Mouse (Mus musculus) T-helper 17 cell (primary cell): ENCODE data around the gene Cabp4.

ENCODE experiments used
- in situ Hi-C, 2 experiments: fragments of 300-600 bp; cut with MboI, MseI; formaldehyde crosslinking; loops; 1 replicate in 1 of 2; 2 replicates in 1 of 2; pipeline ENCODE4 v1.15.1; 2025; ENCODE audit warnings: high pct_unique_total_duplicates in 2 of 2

Gene Cabp4

DNA sequence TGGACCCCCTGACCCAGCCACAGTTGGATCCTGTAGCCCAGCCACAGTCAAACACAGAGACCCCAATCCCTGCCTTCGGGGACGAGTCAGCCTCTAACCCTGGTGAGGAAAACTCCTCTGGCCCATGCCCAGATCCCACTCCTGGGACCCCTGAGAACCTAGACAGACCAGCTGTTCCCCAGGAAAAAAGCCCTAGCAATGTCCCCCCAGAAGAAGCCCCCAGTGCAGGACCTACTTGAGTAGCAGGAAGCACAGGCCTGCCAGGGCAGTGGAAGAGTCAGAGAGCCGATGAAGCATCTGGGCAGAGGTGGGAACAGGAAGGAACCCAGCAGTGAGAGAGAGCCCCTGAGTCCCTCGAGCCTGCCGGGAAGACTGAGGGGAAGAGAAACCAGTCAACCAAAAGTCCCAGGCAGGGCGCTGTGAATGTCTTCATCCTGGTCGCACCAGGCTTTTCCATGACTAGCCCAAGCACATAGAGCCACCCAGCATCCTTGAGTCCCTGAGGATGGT, at the start of gene Cabp4:
Cabp4 (minus strand) TSS at position 275 of the 510 bp plus-strand sequence.
- in situ Hi-C loops, result no loop called here

DNA sequence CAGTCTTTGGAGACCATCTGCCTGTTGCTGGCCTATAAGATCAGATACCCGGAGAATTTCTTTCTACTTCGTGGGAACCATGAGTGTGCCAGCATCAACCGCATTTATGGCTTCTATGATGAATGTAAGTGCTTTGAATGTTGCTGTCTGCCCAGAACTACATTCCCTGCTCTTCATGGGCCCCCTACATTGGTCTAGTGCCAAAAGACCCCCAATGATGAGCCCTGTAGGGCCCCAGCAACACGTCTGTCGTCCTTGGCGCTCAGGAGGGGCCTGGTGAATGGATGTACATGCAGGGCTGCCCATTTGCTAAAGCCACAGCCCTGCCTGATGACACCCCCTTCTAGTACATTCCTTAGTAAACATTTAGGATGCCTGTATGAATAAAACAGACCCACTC, 49.3 kb upstream of the Cabp4 start:
- in situ Hi-C loops, result no loop called here

DNA sequence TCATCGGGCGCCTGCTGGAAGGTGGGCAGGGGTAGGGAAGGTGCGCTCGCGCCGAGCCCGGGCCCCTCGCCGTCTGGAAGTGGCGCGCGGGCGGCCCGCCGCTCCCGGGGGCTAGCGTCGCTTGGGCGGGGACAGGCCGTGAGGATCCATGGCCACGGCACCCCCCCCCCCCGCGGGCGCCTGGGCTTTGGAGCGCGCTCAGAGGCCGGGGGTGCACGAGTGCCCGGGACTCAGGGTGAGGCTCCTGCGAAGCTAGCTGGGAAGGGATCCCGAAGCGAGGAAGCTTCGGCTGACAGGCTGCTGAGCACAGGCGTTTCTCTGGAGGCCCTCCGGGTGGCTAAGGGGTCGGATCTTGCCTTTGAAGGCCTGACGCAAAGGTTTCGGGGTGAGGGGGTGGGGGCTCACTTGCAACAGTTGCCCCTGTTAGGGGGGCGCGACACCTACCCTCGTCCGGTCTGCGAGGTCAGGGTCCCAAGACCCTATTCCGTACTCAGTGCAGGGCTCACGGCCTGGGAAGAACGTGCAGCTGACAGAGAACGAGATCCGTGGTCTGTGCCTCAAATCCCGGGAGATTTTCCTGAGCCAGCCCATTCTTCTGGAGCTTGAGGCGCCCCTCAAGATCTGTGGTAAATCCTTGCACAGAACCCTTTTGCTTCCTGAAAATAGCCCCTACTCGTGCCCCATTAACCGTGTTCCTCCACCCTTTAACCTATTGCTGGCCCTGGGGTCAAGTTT, 48.6 kb upstream of the Cabp4 start:
- in situ Hi-C loops, result no loop called here

DNA sequence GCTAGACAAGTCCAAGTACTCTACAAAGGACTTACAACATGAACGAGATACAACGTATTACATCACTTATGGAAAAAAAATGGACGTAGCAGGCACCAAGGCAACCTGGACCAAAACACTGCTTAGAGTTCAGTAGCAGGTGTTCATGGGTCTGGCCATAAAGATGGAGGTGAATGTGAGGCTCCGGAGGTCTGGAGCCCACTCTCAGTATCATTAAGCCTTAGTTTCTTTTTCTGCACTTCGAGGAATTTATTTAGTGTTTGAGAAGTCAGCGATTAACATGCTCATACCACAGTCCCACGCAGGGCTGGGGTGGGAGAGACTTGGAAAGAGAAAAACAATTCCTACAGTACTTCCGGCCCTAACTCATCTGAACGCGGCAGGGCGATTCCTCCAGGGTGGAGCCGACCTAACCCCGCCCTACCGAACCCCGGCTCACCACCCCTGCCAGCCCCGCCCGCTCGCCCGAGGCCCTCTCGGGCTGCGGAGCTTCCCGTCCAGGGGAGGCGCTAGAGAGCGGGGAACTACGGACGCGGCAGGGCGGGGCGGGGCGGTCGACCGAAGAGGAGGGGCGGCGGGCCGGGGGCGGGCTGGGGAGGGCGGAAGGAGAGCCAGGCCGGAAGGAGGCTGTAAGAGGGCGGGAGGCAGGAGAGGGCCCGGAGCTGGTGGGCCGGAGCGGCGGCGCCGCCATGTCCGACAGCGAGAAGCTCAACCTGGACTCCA, 47.9 kb upstream of the Cabp4 start, which contains the start of gene Ppp1ca:
Ppp1ca (plus strand) TSS at position 538 of the 723 bp plus-strand sequence.
- in situ Hi-C loops, result no loop called here

DNA sequence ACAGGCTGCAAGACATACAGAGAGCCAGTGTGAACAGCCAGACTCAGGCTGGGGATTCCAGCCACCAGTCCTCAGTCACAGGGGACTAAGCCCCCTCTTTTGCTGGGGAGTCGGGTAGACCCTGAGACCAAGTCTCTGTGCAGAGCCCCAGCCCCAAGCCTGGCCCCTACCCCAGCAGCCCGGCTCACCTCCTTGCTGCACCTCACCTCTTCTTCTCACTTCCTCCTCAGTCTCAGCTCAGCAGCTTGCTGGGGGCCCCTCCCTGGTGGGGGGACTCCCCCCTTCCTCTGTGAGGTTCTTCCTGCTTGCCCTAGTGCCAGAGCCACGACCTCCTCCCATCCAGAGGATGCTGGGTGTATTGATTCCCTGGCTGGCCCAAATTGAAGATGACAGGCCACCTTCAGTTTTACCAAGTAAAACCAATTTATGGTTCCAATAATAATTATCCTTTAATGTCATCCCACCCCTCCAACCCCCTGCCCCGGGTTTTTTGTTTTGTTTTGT, 47.0 kb upstream of the Cabp4 start, which contains the start of gene Tbc1d10c:
Tbc1d10c (minus strand) TSS at position 454 of the 504 bp plus-strand sequence.
- in situ Hi-C loops, result no loop called here

DNA sequence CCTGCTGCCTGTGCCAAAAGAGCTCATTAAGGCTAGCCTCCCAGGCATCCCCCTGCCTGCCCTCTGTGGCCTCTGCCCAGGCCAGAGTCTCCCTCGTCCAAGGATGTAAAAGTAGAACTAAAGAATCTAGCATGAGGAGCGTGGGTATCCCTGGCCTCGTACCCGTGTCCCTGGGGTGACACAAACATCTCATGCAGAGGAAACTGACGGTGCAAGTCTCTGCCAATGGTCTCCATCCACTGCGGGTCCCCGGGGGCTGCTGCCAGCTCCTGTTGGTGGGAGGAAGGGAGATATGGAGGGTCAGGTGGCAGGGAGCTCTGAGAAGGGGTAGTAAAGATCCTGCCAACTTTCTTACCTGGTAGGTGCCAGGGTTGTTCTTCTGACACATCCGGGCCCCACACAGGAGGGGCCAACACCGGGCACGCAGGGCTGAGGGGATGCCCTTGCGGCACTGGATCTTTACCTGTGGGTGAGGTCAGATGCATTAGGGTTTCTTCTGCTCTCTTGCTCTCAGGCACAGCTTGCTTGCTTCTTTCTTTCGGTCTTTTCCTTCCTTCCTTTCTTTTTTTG, 45.3 kb upstream of the Cabp4 start:
- in situ Hi-C loops, result loop anchor here in 1 of 2 experiments (10.0 kb wide), 1 partner anchor 614 kb away; the partner anchor contains the start of gene Ppp6r3

DNA sequence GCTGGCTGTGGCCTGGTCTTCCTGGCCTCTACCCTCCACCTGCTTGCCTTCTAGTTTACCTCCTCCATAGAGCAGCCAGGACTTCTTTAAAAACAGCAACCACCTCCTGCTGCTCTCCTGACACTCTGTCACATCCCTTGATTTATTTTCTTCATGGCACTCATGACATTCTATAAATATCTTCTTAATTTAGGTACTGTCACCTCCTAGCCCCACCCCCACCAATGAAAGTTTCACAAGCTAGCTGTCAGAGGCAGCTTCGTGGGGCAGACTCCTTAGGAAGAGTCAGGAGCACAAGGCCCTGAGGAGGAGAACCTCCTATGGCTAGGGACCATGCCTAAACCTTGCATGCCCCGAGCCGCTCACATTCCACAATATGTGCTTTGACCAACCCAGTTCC, 43.5 kb upstream of the Cabp4 start:
- in situ Hi-C loops, result loop anchor here in 1 of 2 experiments (10.0 kb wide), 1 partner anchor 613 kb away; the partner anchor contains the start of gene Ppp6r3

DNA sequence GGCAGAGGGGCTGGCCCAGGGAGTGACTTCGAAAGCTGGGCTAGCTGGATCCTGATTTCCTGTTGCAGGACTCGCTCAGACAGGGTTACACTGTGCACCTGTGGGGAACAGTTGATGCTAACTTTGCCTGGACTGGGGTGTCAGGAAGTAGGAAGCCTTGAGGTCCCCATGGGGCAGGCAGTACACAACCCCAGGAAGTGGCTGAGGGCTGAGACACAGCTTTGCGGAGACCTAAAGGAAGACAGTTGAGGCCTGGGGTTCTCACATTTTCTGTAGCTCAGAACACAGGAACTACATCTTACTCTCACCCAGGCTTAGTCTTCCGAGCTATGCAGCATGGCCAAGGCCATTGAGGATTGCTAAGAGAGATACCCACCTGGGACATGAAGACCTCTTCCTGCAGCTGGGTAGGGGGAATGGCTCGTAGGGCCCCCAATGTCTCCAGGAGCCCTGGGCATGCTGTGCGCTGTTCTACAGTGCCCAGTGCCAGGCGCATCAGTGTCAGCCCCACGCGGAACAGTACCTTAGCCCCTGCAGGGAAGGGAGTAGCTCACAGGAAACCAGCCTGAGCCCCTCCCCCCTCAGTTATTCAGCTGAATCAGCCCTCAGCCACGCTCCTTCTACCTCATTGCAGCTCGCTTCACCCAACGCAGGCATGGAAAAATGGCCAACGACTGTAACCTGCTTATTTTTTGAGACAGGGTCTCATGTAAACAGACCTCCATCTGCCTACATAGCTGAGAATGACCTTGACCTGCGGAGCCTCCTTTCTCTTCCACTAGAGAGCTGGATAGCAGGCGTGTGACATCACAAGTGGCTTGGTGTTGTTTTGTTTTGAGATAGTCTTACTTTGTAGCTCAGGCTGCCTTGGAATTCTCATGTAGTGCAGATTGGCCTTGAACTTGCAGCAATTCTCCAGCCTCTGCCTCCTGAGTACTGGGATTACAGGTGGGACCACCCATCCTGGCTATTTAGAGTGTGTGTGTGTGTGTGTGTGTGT, 41.4 kb upstream of the Cabp4 start:
- in situ Hi-C loops, result loop anchor here in 1 of 2 experiments (10.0 kb wide), 1 partner anchor 610 kb away; the partner anchor contains the start of gene Ppp6r3

DNA sequence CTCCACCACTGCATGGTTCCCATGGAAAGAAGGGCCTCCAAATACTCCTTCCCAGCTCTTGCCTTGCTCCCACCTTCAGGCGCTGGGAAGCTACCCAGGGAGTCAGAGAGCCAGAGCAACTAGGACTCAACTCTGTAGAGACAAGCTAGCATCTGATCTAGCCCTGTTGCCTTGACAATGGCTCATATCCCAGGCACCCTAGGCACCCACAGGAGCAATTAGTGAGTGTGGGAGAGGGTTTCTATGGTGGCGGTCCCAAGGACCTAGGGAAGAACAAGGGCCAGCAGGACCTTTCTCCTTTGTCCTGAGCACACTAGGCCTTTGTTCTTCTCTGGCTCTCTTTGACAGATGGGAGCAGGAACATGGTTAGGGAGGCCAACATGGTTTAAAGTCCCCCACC, 39.9 kb upstream of the Cabp4 start:
- in situ Hi-C loops, result loop anchor here in 1 of 2 experiments (10.0 kb wide), 1 partner anchor 609 kb away; the partner anchor contains the start of gene Ppp6r3

DNA sequence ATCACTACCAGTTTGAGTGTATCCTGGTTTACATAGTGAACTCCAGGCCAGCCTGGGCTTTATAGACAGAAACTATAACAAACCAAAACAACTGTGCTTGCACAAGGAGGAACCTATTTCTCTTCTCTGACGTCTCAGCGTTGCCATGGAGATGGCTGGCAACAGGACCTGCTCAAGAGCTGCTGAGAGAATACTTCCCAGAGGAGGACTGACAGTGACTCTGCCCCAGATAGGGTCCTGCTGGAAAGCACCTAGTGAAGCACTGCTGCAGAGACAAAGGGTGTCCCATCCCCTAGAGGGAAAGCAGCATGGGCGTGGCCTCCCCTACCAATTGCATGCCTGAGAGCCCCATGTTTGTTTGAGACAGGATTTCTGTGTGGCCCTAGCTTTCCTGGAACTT, 38.1 kb upstream of the Cabp4 start:
- in situ Hi-C loops, result loop anchor here in 1 of 2 experiments (10.0 kb wide), 1 partner anchor 607 kb away; the partner anchor contains the start of gene Ppp6r3

DNA sequence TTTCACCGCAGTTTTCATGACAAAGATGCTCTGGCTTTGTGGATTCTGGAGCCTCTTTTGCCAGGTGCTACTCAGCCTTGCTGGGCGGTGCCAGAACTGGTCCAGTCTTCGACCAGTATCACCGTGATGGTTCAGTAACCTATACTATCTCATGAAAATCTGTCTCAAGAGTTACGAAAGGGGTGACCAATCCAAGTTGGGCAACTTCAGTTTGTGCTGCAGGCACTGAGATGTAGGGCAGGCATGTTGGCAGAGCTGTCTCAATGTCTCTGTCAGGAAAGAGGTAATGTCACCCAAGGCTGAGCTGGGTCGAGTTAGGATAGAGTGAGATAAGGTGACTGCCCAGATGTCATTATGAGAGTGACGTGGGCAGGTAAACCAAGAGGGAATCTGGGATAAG, 36.6 kb upstream of the Cabp4 start:
- in situ Hi-C loops, result loop anchor here in 1 of 2 experiments (10.0 kb wide), 1 partner anchor 606 kb away; the partner anchor contains the start of gene Ppp6r3

DNA sequence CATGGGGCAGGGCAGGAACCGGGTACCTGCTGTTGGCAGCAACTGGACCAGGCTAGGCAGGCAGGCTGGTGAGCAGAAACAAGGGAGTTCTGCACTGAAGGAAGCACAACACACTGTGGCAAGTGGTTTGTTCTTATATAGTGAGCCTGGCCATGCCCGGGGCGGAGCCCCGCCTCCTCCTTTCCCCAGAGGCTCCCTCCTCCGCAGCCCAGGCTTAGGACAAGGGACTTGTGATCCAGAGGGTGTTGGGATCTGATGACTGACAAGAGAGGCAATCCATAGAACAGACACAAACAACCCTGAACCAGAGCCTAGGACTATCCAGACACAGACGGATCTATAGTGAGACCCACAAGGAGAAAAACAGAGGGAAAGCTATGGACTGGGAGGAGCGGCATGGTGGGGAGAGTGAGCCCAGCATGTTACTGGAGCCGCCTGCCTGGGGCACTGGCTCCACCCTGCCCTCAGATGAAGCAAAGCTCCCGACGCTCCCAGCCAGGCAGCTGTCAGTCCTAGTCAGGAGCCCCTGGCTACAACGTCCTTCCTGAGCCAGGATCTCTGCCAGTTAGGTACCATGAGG, 31.6 kb upstream of the Cabp4 start, which contains the start of gene Carns1:
Carns1 (minus strand) TSS at position 112 of the 580 bp plus-strand sequence.
- in situ Hi-C loops, result no loop called here

DNA sequence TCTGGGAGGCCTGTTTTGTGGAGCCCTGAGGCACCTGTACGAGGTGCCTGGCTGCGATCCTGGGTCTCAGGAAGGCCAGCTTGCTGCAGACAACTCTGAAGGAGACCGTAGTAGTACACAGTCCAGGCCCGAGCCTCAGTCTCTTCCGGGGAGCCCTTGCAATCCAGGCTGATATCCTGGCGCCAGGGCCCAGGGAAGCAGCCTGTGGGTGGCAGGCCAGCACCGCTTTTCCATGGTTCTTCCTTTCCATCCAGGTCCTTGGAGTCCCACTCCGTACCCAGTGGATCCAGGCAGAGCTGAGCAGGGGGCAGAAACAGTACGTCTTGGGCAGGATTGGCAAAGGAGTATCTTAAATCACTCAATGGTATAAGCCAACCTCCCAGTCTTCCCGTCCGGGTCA, 29.1 kb upstream of the Cabp4 start:
- in situ Hi-C loops, result no loop called here

DNA sequence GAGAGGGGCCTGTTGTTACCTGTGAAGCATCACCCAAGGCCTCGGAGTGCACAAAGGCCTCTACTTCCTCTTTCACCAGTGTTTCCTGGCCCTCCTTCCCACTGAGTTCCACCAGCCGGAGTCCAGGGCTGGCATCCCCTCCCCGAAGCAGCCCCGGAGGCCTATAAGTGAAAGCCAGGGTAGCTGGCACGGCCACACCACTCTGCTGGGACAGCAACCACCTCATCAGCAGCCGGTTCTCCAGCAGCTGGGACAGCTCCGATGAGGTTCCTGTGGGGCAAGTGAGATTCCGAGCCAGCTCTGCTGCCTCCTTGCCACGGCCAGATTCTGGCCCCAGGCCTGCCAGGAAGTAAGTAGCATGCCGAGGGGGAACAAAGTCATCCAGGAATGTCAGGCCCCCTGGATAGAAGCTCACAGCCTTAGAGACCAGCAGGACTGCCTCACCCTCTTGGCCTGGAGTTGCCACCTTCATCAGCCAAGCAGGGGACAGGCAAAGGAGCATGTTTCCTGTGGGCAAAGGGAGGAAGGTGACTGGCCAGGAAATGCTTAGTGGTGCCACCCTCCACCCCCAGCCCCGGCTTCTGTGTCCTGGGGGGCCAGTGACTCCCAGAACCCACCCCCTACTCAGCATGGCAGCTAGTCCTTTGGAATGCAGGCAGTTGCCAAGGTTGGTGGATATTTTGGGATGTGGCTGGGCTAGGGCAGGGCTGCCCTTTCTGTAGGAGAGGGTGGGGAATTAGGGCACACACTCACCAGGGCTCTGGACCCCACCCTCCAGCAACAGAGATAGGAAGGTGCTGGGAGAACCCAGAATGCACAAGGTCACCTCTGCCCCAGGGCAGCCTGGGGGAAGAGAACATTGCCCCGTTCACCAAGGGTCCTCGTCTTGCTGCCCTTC, 27.8 kb upstream of the Cabp4 start:
- in situ Hi-C loops, result no loop called here

DNA sequence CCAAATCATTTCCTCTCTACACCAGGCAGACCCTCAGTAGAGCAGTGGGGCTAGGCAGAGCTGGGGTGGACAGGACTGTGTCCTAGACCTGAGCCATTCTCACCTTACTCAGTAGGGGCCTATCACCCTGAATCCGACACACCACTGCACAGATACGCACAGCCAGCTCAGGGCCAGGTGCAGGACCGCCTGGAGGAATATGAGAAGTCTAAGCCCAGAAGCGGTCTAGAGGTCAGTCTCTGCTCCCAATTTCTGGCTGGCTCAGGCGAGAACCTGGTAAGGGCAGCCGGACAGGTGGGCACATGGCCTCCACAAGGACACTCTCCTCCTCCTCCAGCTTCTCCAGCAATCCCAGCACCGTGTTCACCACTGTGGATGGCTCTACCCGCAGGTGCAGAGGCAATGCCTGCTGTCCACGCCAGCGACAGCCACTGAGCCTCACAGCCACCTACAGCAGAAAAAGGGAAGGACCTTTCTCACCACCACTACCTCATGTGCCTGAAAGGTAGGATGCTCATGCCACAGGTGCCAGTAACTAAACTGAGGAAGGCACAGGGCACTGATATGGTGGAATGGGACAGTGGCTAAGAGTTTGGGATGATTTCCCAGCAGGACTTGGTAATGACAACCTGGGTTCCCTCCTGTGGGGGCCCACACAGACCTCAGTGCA, 27.0 kb upstream of the Cabp4 start:
- in situ Hi-C loops, result no loop called here

DNA sequence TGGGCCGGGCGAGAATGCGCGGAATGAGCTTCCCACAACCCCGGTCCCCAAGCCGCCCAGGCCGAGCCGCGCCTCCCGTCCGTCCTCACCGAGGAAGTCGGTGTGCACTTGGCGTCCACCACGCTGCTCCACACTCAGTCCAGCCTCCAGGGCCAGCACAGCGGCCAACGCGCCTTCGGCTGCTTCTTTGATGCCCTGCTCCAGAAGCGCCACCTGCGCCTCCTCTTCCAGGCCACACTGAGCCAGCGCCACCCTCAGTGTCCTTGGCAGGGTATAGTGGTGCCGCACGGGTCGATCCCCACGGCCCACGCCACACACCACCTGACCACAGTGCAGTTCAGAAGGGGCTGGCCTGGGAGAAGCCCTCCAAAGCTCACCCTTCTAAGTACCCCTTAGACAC, 26.0 kb upstream of the Cabp4 start:
- in situ Hi-C loops, result no loop called here

DNA sequence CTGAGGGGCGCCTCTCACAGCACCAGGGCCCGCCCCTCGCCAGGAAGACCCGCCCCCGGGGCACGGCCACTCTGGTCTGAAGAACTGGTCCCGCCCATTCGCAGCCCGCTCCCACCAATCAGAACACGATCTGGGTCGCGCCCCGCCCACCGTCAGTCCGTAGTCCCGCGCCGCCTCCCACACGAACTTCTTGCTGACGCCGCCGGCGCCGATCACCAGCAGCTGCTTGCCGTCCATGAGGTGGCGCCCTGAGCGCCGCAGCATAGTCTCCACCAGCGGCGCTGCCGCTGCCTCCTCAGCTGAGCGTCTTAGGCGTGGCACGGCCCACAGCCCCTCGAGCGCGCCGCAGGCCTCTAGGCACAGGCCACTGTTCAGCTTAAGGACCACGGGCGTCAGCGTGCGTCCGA, 25.5 kb upstream of the Cabp4 start:
- in situ Hi-C loops, result no loop called here
